Mouse (Mus musculus): ENCODE measurements around the gene Maml3. TPM values are rescaled to one million over a fixed set of nuclear protein-coding genes. Genes with fewer than 3 reads are reported as not detected.
A peak's percentile ranks its signal among the peaks of the same experiment; 100 is the strongest.

The Maml3 gene
- polyA plus RNA-seq, 1 experiment from 2014 or later, result 5.4 TPM

GRCm38 (mm10) chr3:51924636-51925035 is 180.2 kb downstream of the Maml3 start:
- H3K36me3 ChIP-seq, result no peaks in the 10 kb centered on the region
- no peak overlapping the region for H3K4me2 ChIP-seq
- H3K27ac ChIP-seq, result no peak overlapping the region
- H3K4me3 ChIP-seq (replicated peaks), result no peak overlapping the region
- H3K4me1 ChIP-seq (replicated peaks), result peaks cover 22% of the 10 kb centered on the region
- H3K9me3 ChIP-seq, result peaks cover 7% of the 10 kb centered on the region; the same call in 1 of the 2 replicates
- H3K9ac ChIP-seq (replicated peaks), result no peak overlapping the region
- no peaks in the 10 kb centered on the region for H3K27me3 ChIP-seq
- WGBS, result 74% methylated on average over 5 of the region's 5 CpGs
- no peak for ATAC-seq (ENCODE audit: insufficient number of reproducible peaks, insufficient read depth, low FRiP score, low TSS enrichment, low read depth)

- WGBS, result 85% methylated on average over 6 of the region's 6 CpGs
- H3K27me3 ChIP-seq, result no peaks in the 10 kb centered on the region
- no peaks in the 10 kb centered on the region for H3K36me3 ChIP-seq
- H3K9me3 ChIP-seq, result peaks cover 7% of the 10 kb centered on the region; the same call in 1 of the 2 replicates
- no peak overlapping the region for H3K9ac ChIP-seq (replicated peaks)
- no peak overlapping the region for H3K27ac ChIP-seq
- no peak for ATAC-seq (ENCODE audit: insufficient number of reproducible peaks, insufficient read depth, low FRiP score, low TSS enrichment, low read depth)
- no peak overlapping the region for H3K4me2 ChIP-seq
- H3K4me3 ChIP-seq (replicated peaks), result no peak overlapping the region
- H3K4me1 ChIP-seq (replicated peaks), result peaks cover 23% of the 10 kb centered on the region
Measured at GRCm38 (mm10) chr3:51923800-51924199, 181.1 kb downstream of the Maml3 start.

GRCm38 (mm10) chr3:51916902-51917301 is 188.0 kb downstream of the Maml3 start:
- Histone ChIP-seq H3K4me2 (no peak overlapping the region), H3K36me3 (no peaks in the 10 kb centered on the region), H3K27me3 (no peaks in the 10 kb centered on the region), H3K9ac (replicated peaks) (no peak overlapping the region), H3K9me3 (peaks cover 14% of the 10 kb centered on the region), H3K27ac (no peak overlapping the region), H3K4me1 (replicated peaks) (peaks cover 35% of the 10 kb centered on the region), H3K4me3 (replicated peaks) (no peak overlapping the region)
- 0 out of 2 replicates have a peak, but pooled peaks have one; percentile 44 for ATAC-seq (ENCODE audit: insufficient number of reproducible peaks, insufficient read depth, low FRiP score, low TSS enrichment, low read depth)
- 77% methylated on average over 4 of the region's 4 CpGs for WGBS

GRCm38 (mm10) chr3:51916060-51916870 is 188.6 kb downstream of the Maml3 start:
- H3K27me3 ChIP-seq, result no peaks in the 10 kb centered on the region
- H3K4me2 ChIP-seq, result peak overlapping the region; percentile 23
- 20% methylated on average over 10 of the region's 10 CpGs for WGBS
- peaks cover 35% of the 10 kb centered on the region for H3K4me1 ChIP-seq (replicated peaks)
- H3K4me3 ChIP-seq (replicated peaks), result no peak overlapping the region
- no peaks in the 10 kb centered on the region for H3K36me3 ChIP-seq
- ATAC-seq (ENCODE audit: insufficient number of reproducible peaks, insufficient read depth, low FRiP score, low TSS enrichment, low read depth), result peak; percentile 57; the same call in 1 of the 2 replicates
- peaks cover 14% of the 10 kb centered on the region for H3K9me3 ChIP-seq
- H3K27ac ChIP-seq, result peak overlapping the region; percentile 84
- peak overlapping the region; percentile 5; the same call in 1 of the 2 replicates for H3K9ac ChIP-seq (replicated peaks)

GRCm38 (mm10) chr3:51915415-51915814 is 189.5 kb downstream of the Maml3 start:
- ATAC-seq (ENCODE audit: insufficient number of reproducible peaks, insufficient read depth, low FRiP score, low TSS enrichment, low read depth), result no peak
- Histone ChIP-seq H3K4me1 (replicated peaks) (peaks cover 35% of the 10 kb centered on the region), H3K36me3 (no peaks in the 10 kb centered on the region), H3K27ac (peak overlapping the region; percentile 84; the same call in 1 of the 2 replicates), H3K4me2 (peak overlapping the region; percentile 23; the same call in 1 of the 2 replicates), H3K4me3 (replicated peaks) (no peak overlapping the region), H3K27me3 (no peaks in the 10 kb centered on the region), H3K9ac (replicated peaks) (no peak overlapping the region), H3K9me3 (peaks cover 14% of the 10 kb centered on the region)
- WGBS, result 79% methylated on average over 1 of the region's 1 CpGs

- Histone ChIP-seq H3K9me3 (peaks cover 9% of the 10 kb centered on the region), H3K27me3 (no peaks in the 10 kb centered on the region), H3K36me3 (no peaks in the 10 kb centered on the region), H3K4me1 (replicated peaks) (peaks cover 35% of the 10 kb centered on the region), H3K9ac (replicated peaks) (no peak overlapping the region), H3K4me2 (no peak overlapping the region), H3K27ac (no peak overlapping the region), H3K4me3 (replicated peaks) (no peak overlapping the region)
- 63% methylated on average over 4 of the region's 4 CpGs for WGBS
- ATAC-seq (ENCODE audit: insufficient number of reproducible peaks, insufficient read depth, low FRiP score, low TSS enrichment, low read depth), result no peak
Measured at GRCm38 (mm10) chr3:51914900-51915299, 190.0 kb downstream of the Maml3 start.

GRCm38 (mm10) chr3:51913498-51913897 is 191.4 kb downstream of the Maml3 start:
- no peak overlapping the region for H3K4me2 ChIP-seq
- H3K36me3 ChIP-seq, result no peaks in the 10 kb centered on the region
- H3K9ac ChIP-seq (replicated peaks), result no peak overlapping the region
- WGBS, result 89% methylated on average over 8 of the region's 8 CpGs
- peaks cover 44% of the 10 kb centered on the region for H3K4me1 ChIP-seq (replicated peaks)
- no peak overlapping the region for H3K4me3 ChIP-seq (replicated peaks)
- H3K9me3 ChIP-seq, result peaks cover 7% of the 10 kb centered on the region; the same call in 1 of the 2 replicates
- no peak overlapping the region for H3K27ac ChIP-seq
- ATAC-seq (ENCODE audit: insufficient number of reproducible peaks, insufficient read depth, low FRiP score, low TSS enrichment, low read depth), result no peak
- no peaks in the 10 kb centered on the region for H3K27me3 ChIP-seq

GRCm38 (mm10) chr3:51912214-51912613 is 192.7 kb downstream of the Maml3 start:
- H3K4me2 ChIP-seq, result no peak overlapping the region
- ATAC-seq (ENCODE audit: insufficient number of reproducible peaks, insufficient read depth, low FRiP score, low TSS enrichment, low read depth), result no peak
- 67% methylated on average over 8 of the region's 8 CpGs for WGBS
- no peaks in the 10 kb centered on the region for H3K9me3 ChIP-seq
- no peak overlapping the region for H3K27ac ChIP-seq
- H3K4me1 ChIP-seq (replicated peaks), result peaks cover 41% of the 10 kb centered on the region
- no peak overlapping the region for H3K4me3 ChIP-seq (replicated peaks)
- H3K27me3 ChIP-seq, result no peaks in the 10 kb centered on the region
- H3K9ac ChIP-seq (replicated peaks), result no peak overlapping the region
- no peaks in the 10 kb centered on the region for H3K36me3 ChIP-seq

GRCm38 (mm10) chr3:51908437-51908990 is 196.4 kb downstream of the Maml3 start:
- no peak overlapping the region for H3K4me3 ChIP-seq (replicated peaks)
- no peaks in the 10 kb centered on the region for H3K36me3 ChIP-seq
- peak overlapping the region; percentile 31 for H3K4me2 ChIP-seq
- peaks cover 31% of the 10 kb centered on the region for H3K4me1 ChIP-seq (replicated peaks)
- H3K27me3 ChIP-seq, result no peaks in the 10 kb centered on the region
- 25% methylated on average over 14 of the region's 14 CpGs for WGBS
- peak overlapping the region; percentile 41 for H3K27ac ChIP-seq
- no peak for ATAC-seq (ENCODE audit: insufficient number of reproducible peaks, insufficient read depth, low FRiP score, low TSS enrichment, low read depth)
- no peaks in the 10 kb centered on the region for H3K9me3 ChIP-seq
- no peak overlapping the region for H3K9ac ChIP-seq (replicated peaks)

- H3K4me1 ChIP-seq (replicated peaks), result peaks cover 30% of the 10 kb centered on the region
- H3K9me3 ChIP-seq, result no peaks in the 10 kb centered on the region
- H3K9ac ChIP-seq (replicated peaks), result no peak overlapping the region
- no peak for ATAC-seq (ENCODE audit: insufficient number of reproducible peaks, insufficient read depth, low FRiP score, low TSS enrichment, low read depth)
- no peak overlapping the region for H3K4me3 ChIP-seq (replicated peaks)
- H3K27ac ChIP-seq, result no peak overlapping the region
- no peak overlapping the region for H3K4me2 ChIP-seq
- no peaks in the 10 kb centered on the region for H3K36me3 ChIP-seq
- no peaks in the 10 kb centered on the region for H3K27me3 ChIP-seq
- 67% methylated on average over 10 of the region's 10 CpGs for WGBS
Measured at GRCm38 (mm10) chr3:51907113-51907860, 197.6 kb downstream of the Maml3 start.

GRCm38 (mm10) chr3:51905903-51906302 is 199.0 kb downstream of the Maml3 start:
- peaks cover 34% of the 10 kb centered on the region for H3K4me1 ChIP-seq (replicated peaks)
- H3K9ac ChIP-seq (replicated peaks), result no peak overlapping the region
- H3K4me3 ChIP-seq (replicated peaks), result no peak overlapping the region
- no peaks in the 10 kb centered on the region for H3K36me3 ChIP-seq
- H3K27ac ChIP-seq, result no peak overlapping the region
- WGBS, result 78% methylated on average over 9 of the region's 9 CpGs
- no peaks in the 10 kb centered on the region for H3K9me3 ChIP-seq
- no peaks in the 10 kb centered on the region for H3K27me3 ChIP-seq
- no peak for ATAC-seq (ENCODE audit: insufficient number of reproducible peaks, insufficient read depth, low FRiP score, low TSS enrichment, low read depth)
- no peak overlapping the region for H3K4me2 ChIP-seq

All from limb, embryonic 12.5 days (tissue).